Comparison of ENCODE assay signal across 8 mouse cellular contexts in the genomic region with DNA sequence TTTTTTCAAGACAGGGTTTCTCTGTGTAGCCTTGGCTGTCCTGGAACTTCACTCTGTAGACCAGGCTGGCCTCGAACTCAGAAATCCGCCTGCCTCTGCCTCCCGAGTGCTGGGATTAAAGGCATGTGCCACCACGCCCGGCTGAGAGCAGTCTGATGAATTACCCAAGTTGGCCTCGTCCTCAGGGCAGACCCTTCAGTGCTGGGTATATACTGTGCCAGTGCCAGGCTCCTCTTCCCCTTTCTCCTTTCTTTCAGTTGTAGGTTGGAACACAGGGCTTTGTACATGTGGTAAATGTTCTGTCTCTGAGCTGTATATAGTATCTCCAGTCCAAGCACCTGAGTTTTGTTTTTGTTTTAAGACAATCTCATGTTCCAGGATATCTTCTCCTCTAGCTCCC. TPM values are rescaled to one million over a fixed set of nuclear protein-coding genes. Genes with fewer than 3 reads are reported as not detected.
DNase-seq lines count a peak whose midpoint lies in the region; ATAC-seq and TF ChIP-seq lines count a peak whose summit lies in the region.

No protein-coding gene starts in this region.

- WGBS in heart, embryonic 13.5 days: 77% methylated on average over 6 of the region's 6 CpGs
- 80% methylated on average over 6 of the region's 6 CpGs for whole genome bisulfite sequencing in hindbrain, embryonic 11.5 days
- 81% methylated on average over 6 of the region's 6 CpGs for WGBS in midbrain, embryonic 11.5 days

- peaks cover 43% of the 10 kb centered on the region for H3K4me1 ChIP-seq in heart, embryonic 13.5 days
- no peaks in the 10 kb centered on the region for H3K4me1 ChIP-seq in ES-Bruce4 (ENCODE audit: control insufficient read depth, insufficient read depth, low read length)
- peaks cover 3% of the 10 kb centered on the region; the same call in 1 of the 2 replicates for H3K4me1 ChIP-seq in hindbrain, embryonic 11.5 days (replicated peaks; ENCODE audit: control insufficient read depth, insufficient read depth, low read length)
- peaks cover 16% of the 10 kb centered on the region for H3K4me1 ChIP-seq in midbrain, embryonic 11.5 days (ENCODE audit: control insufficient read depth, insufficient read depth, low read length)

- ATAC-seq in heart, embryonic 13.5 days (ENCODE audit: extremely low read depth, insufficient number of reproducible peaks, low FRiP score, low TSS enrichment): no peak
- no peak for ATAC-seq in hindbrain, embryonic 11.5 days (ENCODE audit: low FRiP score)
- no peak for ATAC-seq in midbrain, embryonic 11.5 days (ENCODE audit: low FRiP score)
- ATAC-seq in inflammation-experienced regulatory T-cells, adult 6 months: no peak

- no peak for TF ChIP-seq EP300 in ES-Bruce4 (IDR thresholded peaks at IDR 0.05; ENCODE audit: insufficient read depth, low read depth, low read length)

- intact Hi-C loops in heart, postnatal 14 days (cut with DNase I): loop anchor here (5.0 to 10.0 kb wide), 2 partner anchors 248 to 299 kb away; no protein-coding TSS in a partner anchor

- no peak for TF ChIP-seq CTCF in ES-Bruce4 (IDR thresholded peaks at IDR 0.05; ENCODE audit: low read depth, low read length)

- 0 out of 2 replicates have a peak, but pooled peaks cover 4% of the 10 kb centered on the region for H3K36me3 ChIP-seq in heart, embryonic 13.5 days
- no peaks in the 10 kb centered on the region for H3K36me3 ChIP-seq in ES-Bruce4 (ENCODE audit: control insufficient read depth, insufficient read depth, low read length, poor library complexity, severe bottlenecking)
- no peaks in the 10 kb centered on the region for H3K36me3 ChIP-seq in hindbrain, embryonic 11.5 days (ENCODE audit: control insufficient read depth, insufficient read depth, low read length)
- H3K36me3 ChIP-seq in midbrain, embryonic 11.5 days (ENCODE audit: control insufficient read depth, insufficient read depth, low read length): no peaks in the 10 kb centered on the region

- no peak for DNase-seq in heart, postnatal 14 days
- no peak for DNase-seq in hindbrain, embryonic 11.5 days (ENCODE audit: low spot score)
- DNase-seq in midbrain, embryonic 11.5 days (ENCODE audit: low spot score, missing footprints): no peak
- DNase-seq in urinary bladder, postnatal 25 days (ENCODE audit: low spot score): no peak
- no peak for DNase-seq in spleen, postnatal 14 days (ENCODE audit: low spot score in 2 of 2)

- no peaks in the 10 kb centered on the region for H3K9me3 ChIP-seq in heart, embryonic 13.5 days
- H3K9me3 ChIP-seq in ES-Bruce4 (replicated peaks; ENCODE audit: control insufficient read depth, insufficient read depth, low read length, poor library complexity, severe bottlenecking): no peaks in the 10 kb centered on the region
- no peaks in the 10 kb centered on the region for H3K9me3 ChIP-seq in hindbrain, embryonic 11.5 days (ENCODE audit: control insufficient read depth, low read length)
- H3K9me3 ChIP-seq in midbrain, embryonic 11.5 days (ENCODE audit: control insufficient read depth, low read length): no peaks in the 10 kb centered on the region

- peak overlapping the region; percentile 75 for H3K4me3 ChIP-seq in heart, embryonic 13.5 days
- peak overlapping the region; percentile 25; the same call in 1 of the 2 replicates for H3K4me3 ChIP-seq in ES-Bruce4 (ENCODE audit: low read depth, low read length)
- H3K4me3 ChIP-seq in hindbrain, embryonic 11.5 days (ENCODE audit: low read depth, low read length): no peak overlapping the region; the same call in 1 of the 2 replicates
- H3K4me3 ChIP-seq in midbrain, embryonic 11.5 days (ENCODE audit: low read depth, low read length): peak overlapping the region; percentile 91; the same call in 1 of the 2 replicates

- TF ChIP-seq POLR2A in ES-Bruce4 (IDR thresholded peaks at IDR 0.05; ENCODE audit: insufficient read depth, low read length): no peak

- peak overlapping the region; percentile 96 for H3K9ac ChIP-seq in heart, embryonic 13.5 days
- H3K9ac ChIP-seq in ES-Bruce4 (ENCODE audit: low read depth, poor library complexity, severe bottlenecking): peak overlapping the region; percentile 97
- no peak overlapping the region for H3K9ac ChIP-seq in hindbrain, embryonic 11.5 days (ENCODE audit: low read depth, low read length)
- H3K9ac ChIP-seq in midbrain, embryonic 11.5 days (ENCODE audit: low read length): no peak overlapping the region

- no peak overlapping the region for H3K27ac ChIP-seq in heart, embryonic 13.5 days (replicated peaks)
- H3K27ac ChIP-seq in ES-Bruce4 (ENCODE audit: insufficient read depth, low read length): no peak overlapping the region
- H3K27ac ChIP-seq in hindbrain, embryonic 11.5 days (ENCODE audit: low read depth, low read length): no peak overlapping the region
- H3K27ac ChIP-seq in midbrain, embryonic 11.5 days (ENCODE audit: low read depth, low read length): no peak overlapping the region

- peak overlapping the region; percentile 92 for H3K4me2 ChIP-seq in heart, embryonic 13.5 days
- peak overlapping the region; percentile 68 for H3K4me2 ChIP-seq in hindbrain, embryonic 11.5 days (replicated peaks; ENCODE audit: low read depth, low read length)
- peak overlapping the region; percentile 65 for H3K4me2 ChIP-seq in midbrain, embryonic 11.5 days

- H3K27me3 ChIP-seq in heart, embryonic 13.5 days (replicated peaks): no peaks in the 10 kb centered on the region
- H3K27me3 ChIP-seq in ES-Bruce4 (ENCODE audit: control insufficient read depth, insufficient read depth, low read length, poor library complexity, severe bottlenecking): no peaks in the 10 kb centered on the region
- no peaks in the 10 kb centered on the region for H3K27me3 ChIP-seq in hindbrain, embryonic 11.5 days (ENCODE audit: control insufficient read depth, insufficient read depth, low read length)
- H3K27me3 ChIP-seq in midbrain, embryonic 11.5 days (ENCODE audit: control insufficient read depth, insufficient read depth, low read length): no peaks in the 10 kb centered on the region

RNA-seq across cellular contexts. Expression of gene Pank2, which starts 1.7 kb away (rescaled TPM):
- polyA plus RNA-seq in heart, embryonic 13.5 days (2015; fragmentation: Nextera tagmentation; extraction: Ambion mirVana): 20.8 and 25.1 TPM in 2 replicates
- total RNA-seq in heart, postnatal 14 days (2021): 10 to 100 TPM; 27.2 to 28.2 TPM
- 67.0 and 78.5 TPM in 2 replicates for polyA plus RNA-seq in ES-Bruce4 (2011; ENCODE audit: insufficient read depth, insufficient read length, low read depth, missing spikeins)
- polyA plus RNA-seq in hindbrain, embryonic 11.5 days (2014; fragmentation: Nextera tagmentation; extraction: Ambion mirVana): 49.6 and 58.0 TPM in 2 replicates
- 61.1 and 70.3 TPM in 2 replicates for polyA plus RNA-seq in midbrain, embryonic 11.5 days (2014; fragmentation: Nextera tagmentation; extraction: Ambion mirVana)
- 10 to 100 TPM in 2 of 3 experiments, 1 to 10 TPM in 1; 9.9 to 12.1 (median 11.9) TPM for polyA plus RNA-seq in inflammation-experienced regulatory T-cells, adult 6 months (2017; shearing (Covaris generic))

RNA-seq across cellular contexts. Expression of gene Mavs, which starts 30.2 kb away (rescaled TPM):
- polyA plus RNA-seq in heart, embryonic 13.5 days (2015; fragmentation: Nextera tagmentation; extraction: Ambion mirVana): 18.8 and 20.1 TPM in 2 replicates
- 10 to 100 TPM; 52.1 to 54.8 TPM for total RNA-seq in heart, postnatal 14 days (2021)
- polyA plus RNA-seq in ES-Bruce4 (2011; ENCODE audit: insufficient read depth, insufficient read length, low read depth, missing spikeins): 16.7 and 20.3 TPM in 2 replicates
- 8.7 and 10.7 TPM in 2 replicates for polyA plus RNA-seq in hindbrain, embryonic 11.5 days (2014; fragmentation: Nextera tagmentation; extraction: Ambion mirVana)
- polyA plus RNA-seq in midbrain, embryonic 11.5 days (2014; fragmentation: Nextera tagmentation; extraction: Ambion mirVana): 11.0 and 13.3 TPM in 2 replicates
- polyA plus RNA-seq in inflammation-experienced regulatory T-cells, adult 6 months (2017; shearing (Covaris generic)): 10 to 100 TPM; 18.2 to 20.5 (median 18.8) TPM

RNA-seq across cellular contexts. Expression of gene Ap5s1, which starts 57.1 kb away (rescaled TPM):
- 32.0 and 35.2 TPM in 2 replicates for polyA plus RNA-seq in heart, embryonic 13.5 days (2015; fragmentation: Nextera tagmentation; extraction: Ambion mirVana)
- 10 to 100 TPM; 37.3 to 40.8 TPM for total RNA-seq in heart, postnatal 14 days (2021)
- polyA plus RNA-seq in ES-Bruce4 (2011; ENCODE audit: insufficient read depth, insufficient read length, low read depth, missing spikeins): 6.5 and 8.5 TPM in 2 replicates
- polyA plus RNA-seq in hindbrain, embryonic 11.5 days (2014; fragmentation: Nextera tagmentation; extraction: Ambion mirVana): 23.9 and 25.2 TPM in 2 replicates
- 26.6 and 29.4 TPM in 2 replicates for polyA plus RNA-seq in midbrain, embryonic 11.5 days (2014; fragmentation: Nextera tagmentation; extraction: Ambion mirVana)
- polyA plus RNA-seq in inflammation-experienced regulatory T-cells, adult 6 months (2017; shearing (Covaris generic)): 10 to 100 TPM; 13.4 to 25.1 (median 20.9) TPM

Comparison
In these comparisons a context has a peak if more than half of its experiments do, and no peak if none do; other contexts are left out.
1. H3K9ac ChIP-seq: peak in heart, embryonic 13.5 days (single experiment) and ES-Bruce4 (single experiment); none in hindbrain, embryonic 11.5 days (single experiment) and midbrain, embryonic 11.5 days (single experiment).
2. Peak in every context shown above with its lines, with median percentiles within 50 percentile points of each other: H3K4me2 ChIP-seq.